In genomic region chr8:105281821-105282220, GRCm38 (mm10) we compare ENCODE assay signal across 22 mouse cellular contexts. TPM values are rescaled to one million over a fixed set of nuclear protein-coding genes. Genes with fewer than 3 reads are reported as not detected.
"Had no signal": no experiment of that assay in that cellular context is flagged by ENCODE, and none has a peak within 500 bp of the region (broad histone marks: within the 10 kb centered on the region; RNA-seq: fewer than 3 reads in every experiment).

No protein-coding gene starts in this region.

- H3K9ac ChIP-seq: limb, embryonic 12.5 days; limb, embryonic 15.5 days; liver, embryonic 14.5 days; liver, postnatal 0 days; neural tube, embryonic 12.5 days; neural tube, embryonic 15.5 days; stomach, embryonic 15.5 days had no signal

- H3K4me3 ChIP-seq: limb, embryonic 12.5 days; limb, embryonic 15.5 days; neural tube, embryonic 12.5 days; neural tube, embryonic 15.5 days; stomach, embryonic 15.5 days had no signal

- ATAC-seq: intestine, embryonic 16.5 days; liver, postnatal 0 days had no signal

- H3K9me3 ChIP-seq: limb, embryonic 12.5 days; limb, embryonic 15.5 days; neural tube, embryonic 12.5 days; neural tube, embryonic 15.5 days; stomach, embryonic 15.5 days had no signal

- H3K27ac ChIP-seq: limb, embryonic 12.5 days; limb, embryonic 15.5 days; liver, embryonic 14.5 days; neural tube, embryonic 12.5 days; neural tube, embryonic 15.5 days; stomach, embryonic 15.5 days had no signal

- DNase-seq: kidney, adult 18-20 months; kidney, adult 9 months; kidney, postnatal 14 days; kidney, postnatal 4 days; left cerebral cortex, postnatal 4 days; liver, postnatal 0 days; midbrain, embryonic 14.5 days; retina, postnatal 1 day; right cerebral cortex, postnatal 4 days; thymus, postnatal 25 days had no signal

- H3K4me2 ChIP-seq: limb, embryonic 12.5 days; limb, embryonic 15.5 days; liver, embryonic 11.5 days; midbrain, embryonic 11.5 days; neural tube, embryonic 12.5 days; neural tube, embryonic 15.5 days; stomach, embryonic 15.5 days had no signal

RNA-seq across cellular contexts. Expression of gene Nol3, which starts 5.9 kb away (rescaled TPM):
- total RNA-seq: megakaryocyte-erythroid progenitor cell, adult 5-6 weeks had no signal

RNA-seq across cellular contexts. Expression of gene Hsf4, which starts 12.2 kb away (rescaled TPM):
- total RNA-seq: megakaryocyte progenitor cell, adult 5-6 weeks; megakaryocyte-erythroid progenitor cell, adult 5-6 weeks had no signal
- polyA plus RNA-seq: liver, embryonic 11.5 days; liver, postnatal 0 days; midbrain, embryonic 11.5 days; thymus, postnatal 0 days had no signal
